Mouse (Mus musculus): ENCODE measurements around the gene Tmem72.

DNA sequence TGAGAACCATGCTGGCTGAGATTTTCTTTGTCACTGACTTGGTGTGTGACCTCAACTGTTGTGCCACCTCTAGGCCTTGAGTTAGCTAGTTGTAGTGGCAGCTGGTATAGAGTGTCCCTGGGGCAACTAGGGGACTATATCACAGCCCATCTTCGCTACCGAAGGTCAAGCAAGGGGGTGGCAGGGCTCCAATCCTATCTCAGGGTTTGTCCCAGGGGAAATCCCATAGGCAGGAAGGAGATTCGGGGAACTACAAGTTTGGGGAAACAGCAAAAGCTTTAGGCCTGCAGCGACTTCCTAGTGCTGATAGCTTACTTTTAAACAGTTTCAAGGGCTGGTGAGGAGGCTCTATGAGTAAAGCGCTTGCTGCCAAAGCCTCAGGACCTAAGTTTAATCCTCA is 44.4 kb downstream of the Tmem72 start:
- TF ChIP-seq EP300 (optimal IDR thresholded peaks at IDR 0.05) = no peak
- TF ChIP-seq CTCF (IDR thresholded peaks at IDR 0.05; ENCODE audit: low read depth) = no peak
